Mouse (Mus musculus): ENCODE measurements around the gene Arhgef39.

- no peak for TF ChIP-seq CTCF (conservative IDR thresholded peaks at IDR 0.05; ENCODE audit: insufficient read depth, insufficient read length, low read depth, low read length)
- TF ChIP-seq POLR2A (IDR thresholded peaks at IDR 0.05; ENCODE audit: low read depth, low read length): no peak
These were observed 9.1 kb upstream of the Arhgef39 start for GRCm38 (mm10) chr4:43508666-43508997.

All from kidney, adult 2 months (tissue).